10 mouse cellular contexts compared by ENCODE assay signal in the genomic region with DNA sequence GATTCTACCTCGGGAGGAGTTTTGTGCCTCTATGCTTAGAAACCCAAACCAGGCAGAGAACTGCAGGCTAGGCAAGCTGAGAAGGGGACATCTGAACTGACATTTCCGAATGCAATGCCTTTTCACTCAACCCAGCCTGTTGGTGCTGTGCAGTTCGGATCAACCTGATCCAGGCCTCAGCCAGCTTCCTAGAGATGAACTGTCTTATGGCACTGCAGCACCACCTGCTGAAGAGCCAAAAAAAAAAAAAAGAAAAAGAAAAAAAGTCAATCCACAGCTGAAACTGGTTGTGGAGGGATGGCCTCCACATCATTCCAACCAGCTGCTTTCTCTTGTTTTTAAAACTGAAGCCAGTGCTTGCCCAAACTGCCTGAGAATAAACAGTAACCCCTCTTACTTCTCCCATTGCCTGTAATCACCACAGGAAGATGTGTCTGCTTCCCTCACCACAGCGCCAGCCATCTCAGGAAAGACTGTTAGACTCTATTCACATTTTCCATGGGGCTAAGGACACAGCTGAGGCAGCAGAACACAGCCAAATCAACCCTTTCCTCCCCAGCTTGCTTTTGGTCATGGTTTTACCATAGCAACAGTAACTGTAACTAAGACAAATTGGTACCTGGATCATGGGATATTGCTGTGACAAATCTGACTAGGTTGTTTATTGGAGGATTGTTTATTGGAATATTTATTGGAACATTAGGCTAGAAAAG.
A peak's percentile ranks its signal among the peaks of the same experiment; 100 is the strongest.
DNase-seq lines count a peak whose midpoint lies in the region; ATAC-seq and TF ChIP-seq lines count a peak whose summit lies in the region.
"Had no signal": no experiment of that assay in that cellular context is flagged by ENCODE, and none has a peak within 500 bp of the region (broad histone marks: within the 10 kb centered on the region; RNA-seq: fewer than 3 reads in every experiment).

No protein-coding gene starts in this region.

- 42% methylated on average over 4 of the region's 4 CpGs for WGBS in heart, embryonic 16.5 days
- 14% methylated on average over 4 of the region's 4 CpGs for WGBS in thymus, adult 2 months
- WGBS in liver, embryonic 11.5 days = 33% methylated on average over 4 of the region's 4 CpGs

- no peaks in the 10 kb centered on the region for H3K36me3 ChIP-seq in heart, embryonic 16.5 days (ENCODE audit: control insufficient read depth, insufficient read depth)
- H3K36me3 ChIP-seq in thymus, adult 2 months (ENCODE audit: control insufficient read depth, insufficient read depth, low read length) = no peaks in the 10 kb centered on the region
- no peaks in the 10 kb centered on the region for H3K36me3 ChIP-seq in liver, embryonic 11.5 days (ENCODE audit: control insufficient read depth, insufficient read depth, low read length)

- H3K4me3 ChIP-seq in heart, embryonic 16.5 days (ENCODE audit: low read length) = no peak overlapping the region
- H3K4me3 ChIP-seq in thymus, adult 2 months (ENCODE audit: control insufficient read depth, insufficient read depth, low read length) = no peak overlapping the region
- no peak overlapping the region for H3K4me3 ChIP-seq in liver, embryonic 11.5 days (ENCODE audit: low read depth, low read length)

- peak; percentile 18 for ATAC-seq in heart, embryonic 16.5 days (replicated peaks; ENCODE audit: extremely low read depth, insufficient read depth, low FRiP score)
- peak; percentile 70 for ATAC-seq in liver, embryonic 11.5 days (replicated peaks; ENCODE audit: low FRiP score)
- ATAC-seq: forebrain, embryonic 14.5 days had no signal

- H3K27ac ChIP-seq in heart, embryonic 16.5 days (ENCODE audit: low read length) = peak overlapping the region; percentile 10; the same call in 1 of the 2 replicates
- H3K27ac ChIP-seq in thymus, adult 2 months (ENCODE audit: control insufficient read depth, insufficient read depth, low read length) = no peak overlapping the region
- H3K27ac ChIP-seq in liver, embryonic 11.5 days (ENCODE audit: low read depth, low read length) = peak overlapping the region; percentile 77

- intact Hi-C loops in heart, postnatal 25 days (cut with DNase I) = no loop called here
- intact Hi-C loops in gastrocnemius, postnatal 36 days (cut with DNase I) = no loop called here

- no peaks in the 10 kb centered on the region for H3K27me3 ChIP-seq in heart, embryonic 16.5 days (ENCODE audit: control insufficient read depth, insufficient read depth, low read length)
- no peaks in the 10 kb centered on the region for H3K27me3 ChIP-seq in thymus, adult 2 months (ENCODE audit: control insufficient read depth, insufficient read depth, low read length)
- no peaks in the 10 kb centered on the region for H3K27me3 ChIP-seq in liver, embryonic 11.5 days (replicated peaks; ENCODE audit: control insufficient read depth, insufficient read depth, low read length)

- no peak for DNase-seq in heart, postnatal 25 days (ENCODE audit: low spot score)
- peak; percentile 18 for DNase-seq in thymus, postnatal 4 days
- DNase-seq in thymus, adult 2 months = no peak
- DNase-seq in liver, embryonic 11.5 days (ENCODE audit: low spot score) = no peak
- DNase-seq in cerebellum, adult 8-10 months = no peak
- no peak for DNase-seq in gastrocnemius, postnatal 36 days
- DNase-seq in adrenal gland, postnatal 4 days (ENCODE audit: low spot score in 2 of 2) = no peak
- DNase-seq: right cerebral cortex, postnatal 14 days had no signal

- no peak for TF ChIP-seq CTCF in thymus, adult 2 months (IDR thresholded peaks at IDR 0.05; ENCODE audit: borderline replicate concordance, control insufficient read depth, extremely low read depth, insufficient read depth, low read length, poor library complexity)

- no peak overlapping the region for H3K9ac ChIP-seq in heart, embryonic 16.5 days (ENCODE audit: low read length)
- H3K9ac ChIP-seq in liver, embryonic 11.5 days (ENCODE audit: low read depth, low read length) = peak overlapping the region; percentile 49; the same call in 1 of the 2 replicates

- H3K4me1 ChIP-seq in heart, embryonic 16.5 days (ENCODE audit: control insufficient read depth, insufficient read depth, low read length) = peaks cover 4% of the 10 kb centered on the region; the same call in 1 of the 2 replicates
- peaks cover 10% of the 10 kb centered on the region for H3K4me1 ChIP-seq in thymus, adult 2 months (replicated peaks; ENCODE audit: control insufficient read depth, insufficient read depth, low read length)
- H3K4me1 ChIP-seq in liver, embryonic 11.5 days (replicated peaks; ENCODE audit: control insufficient read depth, insufficient read depth, low read length) = peaks cover 29% of the 10 kb centered on the region

- TF ChIP-seq POLR2A in thymus, adult 2 months (IDR thresholded peaks at IDR 0.05; ENCODE audit: control insufficient read depth, extremely low read depth, insufficient read depth, low read length, poor library complexity) = no peak

- H3K9me3 ChIP-seq in heart, embryonic 16.5 days (replicated peaks; ENCODE audit: control insufficient read depth, low read length) = no peaks in the 10 kb centered on the region
- H3K9me3 ChIP-seq in liver, embryonic 11.5 days (ENCODE audit: control insufficient read depth, low read length) = no peaks in the 10 kb centered on the region

- no peak overlapping the region for H3K4me2 ChIP-seq in heart, embryonic 16.5 days (ENCODE audit: low read depth, low read length)
- peak overlapping the region; percentile 55 for H3K4me2 ChIP-seq in liver, embryonic 11.5 days
